16 mouse cellular contexts compared by ENCODE assay signal in genomic region chr3:108751061-108751460, GRCm38 (mm10). TPM values are rescaled to one million over a fixed set of nuclear protein-coding genes. Genes with fewer than 3 reads are reported as not detected.
DNase-seq lines count a peak whose midpoint lies in the region; ATAC-seq lines count a peak whose summit lies in the region.
"Had no signal": no experiment of that assay in that cellular context is flagged by ENCODE, and none has a peak within 500 bp of the region (broad histone marks: within the 10 kb centered on the region; RNA-seq: fewer than 3 reads in every experiment).

No protein-coding gene starts in this region.

- H3K9me3 ChIP-seq in lung, embryonic 15.5 days = no peaks in the 10 kb centered on the region
- no peaks in the 10 kb centered on the region for H3K9me3 ChIP-seq in embryonic facial prominence, embryonic 12.5 days
- H3K9me3 ChIP-seq in stomach, embryonic 15.5 days = no peaks in the 10 kb centered on the region
- no peaks in the 10 kb centered on the region for H3K9me3 ChIP-seq in kidney, embryonic 14.5 days (ENCODE audit: control insufficient read depth, low read length)
- no peaks in the 10 kb centered on the region for H3K9me3 ChIP-seq in midbrain, embryonic 15.5 days

- H3K27me3 ChIP-seq in lung, embryonic 15.5 days = peaks cover 7% of the 10 kb centered on the region
- no peaks in the 10 kb centered on the region for H3K27me3 ChIP-seq in embryonic facial prominence, embryonic 12.5 days
- H3K27me3 ChIP-seq in stomach, embryonic 15.5 days (replicated peaks) = no peaks in the 10 kb centered on the region
- H3K27me3 ChIP-seq in kidney, embryonic 14.5 days (ENCODE audit: control insufficient read depth, insufficient read depth, low read length) = no peaks in the 10 kb centered on the region
- no peaks in the 10 kb centered on the region for H3K27me3 ChIP-seq in midbrain, embryonic 15.5 days (replicated peaks)

- no peak overlapping the region for H3K9ac ChIP-seq in lung, embryonic 15.5 days
- H3K9ac ChIP-seq in embryonic facial prominence, embryonic 12.5 days = no peak overlapping the region
- H3K9ac ChIP-seq in stomach, embryonic 15.5 days = no peak overlapping the region
- no peak overlapping the region for H3K9ac ChIP-seq in kidney, embryonic 14.5 days (ENCODE audit: low read depth, low read length)
- no peak overlapping the region for H3K9ac ChIP-seq in midbrain, embryonic 15.5 days

- no peak overlapping the region for H3K4me2 ChIP-seq in lung, embryonic 15.5 days
- no peak overlapping the region for H3K4me2 ChIP-seq in embryonic facial prominence, embryonic 12.5 days (replicated peaks)
- H3K4me2 ChIP-seq in stomach, embryonic 15.5 days = no peak overlapping the region; the same call in 1 of the 2 replicates
- no peak overlapping the region for H3K4me2 ChIP-seq in kidney, embryonic 14.5 days (replicated peaks; ENCODE audit: low read depth, low read length)
- no peak overlapping the region for H3K4me2 ChIP-seq in midbrain, embryonic 15.5 days

- H3K4me3 ChIP-seq in lung, embryonic 15.5 days = no peak overlapping the region
- H3K4me3 ChIP-seq in embryonic facial prominence, embryonic 12.5 days = no peak overlapping the region
- no peak overlapping the region for H3K4me3 ChIP-seq in stomach, embryonic 15.5 days (replicated peaks)
- H3K4me3 ChIP-seq in kidney, embryonic 14.5 days (ENCODE audit: low read length) = no peak overlapping the region
- no peak overlapping the region for H3K4me3 ChIP-seq in midbrain, embryonic 15.5 days

- no peak overlapping the region for H3K27ac ChIP-seq in lung, embryonic 15.5 days
- no peak overlapping the region for H3K27ac ChIP-seq in embryonic facial prominence, embryonic 12.5 days
- no peak overlapping the region for H3K27ac ChIP-seq in stomach, embryonic 15.5 days
- H3K27ac ChIP-seq in kidney, embryonic 14.5 days (ENCODE audit: low read depth, low read length) = no peak overlapping the region
- H3K27ac ChIP-seq in midbrain, embryonic 15.5 days = no peak overlapping the region

- no peak for DNase-seq in lung, postnatal 14 days
- peak; percentile 60 for DNase-seq in liver
- DNase-seq in urinary bladder, postnatal 14 days (ENCODE audit: low spot score) = no peak
- DNase-seq: adrenal gland, adult 2 months; cerebellum, postnatal 14 days; heart, adult 18-20 months had no signal

- WGBS in lung, embryonic 15.5 days = 30% methylated on average over 6 of the region's 6 CpGs
- WGBS in embryonic facial prominence, embryonic 12.5 days = 23% methylated on average over 6 of the region's 6 CpGs
- 46% methylated on average over 6 of the region's 6 CpGs for WGBS in stomach, embryonic 15.5 days
- WGBS in kidney, embryonic 14.5 days = 63% methylated on average over 6 of the region's 6 CpGs
- WGBS in midbrain, embryonic 15.5 days = 76% methylated on average over 6 of the region's 6 CpGs

- peak; percentile 52; the same call in 1 of the 2 replicates for ATAC-seq in lung, embryonic 15.5 days (ENCODE audit: borderline replicate concordance, extremely low read depth, low FRiP score, low TSS enrichment)
- ATAC-seq in embryonic facial prominence, embryonic 12.5 days (ENCODE audit: insufficient number of reproducible peaks, insufficient read depth, low FRiP score, low TSS enrichment) = 0 out of 2 replicates have a peak, but pooled peaks have one; percentile 47
- peak; percentile 72; the same call in 1 of the 2 replicates for ATAC-seq in stomach, embryonic 15.5 days (ENCODE audit: insufficient read depth, low FRiP score, low read depth)
- no peak for ATAC-seq in kidney, embryonic 14.5 days (ENCODE audit: low FRiP score, low TSS enrichment)
- ATAC-seq in midbrain, embryonic 15.5 days (replicated peaks) = no peak
- ATAC-seq: CD4-positive, CD25-positive, alpha-beta regulatory T cell, adult 4 months; hindbrain, embryonic 16.5 days; midbrain, embryonic 16.5 days had no signal

- H3K36me3 ChIP-seq in lung, embryonic 15.5 days = no peaks in the 10 kb centered on the region
- no peaks in the 10 kb centered on the region for H3K36me3 ChIP-seq in embryonic facial prominence, embryonic 12.5 days
- no peaks in the 10 kb centered on the region for H3K36me3 ChIP-seq in stomach, embryonic 15.5 days
- no peaks in the 10 kb centered on the region for H3K36me3 ChIP-seq in kidney, embryonic 14.5 days (ENCODE audit: control insufficient read depth, insufficient read depth, low read length)
- H3K36me3 ChIP-seq in midbrain, embryonic 15.5 days (replicated peaks) = no peaks in the 10 kb centered on the region

- no peaks in the 10 kb centered on the region; the same call in 1 of the 2 replicates for H3K4me1 ChIP-seq in lung, embryonic 15.5 days
- peaks cover 13% of the 10 kb centered on the region; the same call in 1 of the 2 replicates for H3K4me1 ChIP-seq in embryonic facial prominence, embryonic 12.5 days
- 0 out of 2 replicates have a peak, but pooled peaks cover 2% of the 10 kb centered on the region for H3K4me1 ChIP-seq in stomach, embryonic 15.5 days
- H3K4me1 ChIP-seq in kidney, embryonic 14.5 days (ENCODE audit: control insufficient read depth, insufficient read depth, low read length) = no peaks in the 10 kb centered on the region
- no peaks in the 10 kb centered on the region for H3K4me1 ChIP-seq in midbrain, embryonic 15.5 days

RNA-seq across cellular contexts. Expression of gene Aknad1, which starts 11.6 kb away (rescaled TPM):
- polyA plus RNA-seq in lung, embryonic 15.5 days (2015; fragmentation: Nextera tagmentation; extraction: Ambion mirVana) = 0.09 TPM in 1 of 2 replicates, not detected in the other
- polyA plus RNA-seq in embryonic facial prominence, embryonic 12.5 days (2016; fragmentation: Nextera tagmentation; extraction: Ambion mirVana) = 0.36 and 0.51 TPM in 2 replicates
- 0.17 and 0.32 TPM in 2 replicates for polyA plus RNA-seq in stomach, embryonic 15.5 days (2015; fragmentation: Nextera tagmentation; extraction: Ambion mirVana)
- polyA plus RNA-seq in kidney, embryonic 14.5 days (2014; fragmentation: Nextera tagmentation; extraction: Ambion mirVana) = 0.14 TPM in 1 of 2 replicates, not detected in the other
- polyA plus RNA-seq in midbrain, embryonic 15.5 days (2015; fragmentation: Nextera tagmentation; extraction: Ambion mirVana) = not detected in 2 replicates
- polyA plus RNA-seq: adrenal gland, adult 2 months; CD4-positive, CD25-positive, alpha-beta regulatory T cell, adult 4 months; heart, postnatal 0 days; hindbrain, embryonic 16.5 days; liver, adult 2 months; midbrain, embryonic 16.5 days had no signal

RNA-seq across cellular contexts. Expression of gene Gpsm2, which starts 29.0 kb away (rescaled TPM):
- polyA plus RNA-seq in lung, embryonic 15.5 days (2015; fragmentation: Nextera tagmentation; extraction: Ambion mirVana) = 47.1 and 50.3 TPM in 2 replicates
- 77.0 and 82.5 TPM in 2 replicates for polyA plus RNA-seq in embryonic facial prominence, embryonic 12.5 days (2016; fragmentation: Nextera tagmentation; extraction: Ambion mirVana)
- 46.2 and 54.5 TPM in 2 replicates for polyA plus RNA-seq in stomach, embryonic 15.5 days (2015; fragmentation: Nextera tagmentation; extraction: Ambion mirVana)
- polyA plus RNA-seq in kidney, embryonic 14.5 days (2014; fragmentation: Nextera tagmentation; extraction: Ambion mirVana) = 25.3 and 52.4 TPM in 2 replicates
- polyA plus RNA-seq in midbrain, embryonic 15.5 days (2015; fragmentation: Nextera tagmentation; extraction: Ambion mirVana) = 16.1 and 20.1 TPM in 2 replicates

Comparison
In these comparisons a context has a peak if more than half of its experiments do, and no peak if none do; other contexts are left out.
1. ATAC-seq: peak in lung, embryonic 15.5 days (single experiment), embryonic facial prominence, embryonic 12.5 days (single experiment) and stomach, embryonic 15.5 days (single experiment); none in kidney, embryonic 14.5 days (single experiment) and midbrain, embryonic 15.5 days (single experiment).